Mouse (Mus musculus): ENCODE measurements around the gene Prkab2.

The Prkab2 gene

GRCm38 (mm10) chr3:97649469-97649868, 8.5 kb upstream of the Prkab2 start:
- DNase-seq (ENCODE audit: low read depth, low spot score), result no peak

- DNase-seq (ENCODE audit: low read depth, low spot score), result no peak
Observed at GRCm38 (mm10) chr3:97651604-97652003, 6.4 kb upstream of the Prkab2 start.

GRCm38 (mm10) chr3:97653781-97654180, 4.2 kb upstream of the Prkab2 start:
- no peak for DNase-seq (ENCODE audit: low read depth, low spot score)

- DNase-seq (ENCODE audit: low read depth, low spot score), result no peak
Observed at GRCm38 (mm10) chr3:97654901-97655300, 3.1 kb upstream of the Prkab2 start.

GRCm38 (mm10) chr3:97658426-97659193, 617 bp downstream of the Prkab2 start:
- DNase-seq (ENCODE audit: low read depth, low spot score), result no peak

GRCm38 (mm10) chr3:97659746-97660145, 1.8 kb downstream of the Prkab2 start:
- DNase-seq (ENCODE audit: low read depth, low spot score), result no peak

- no peak for DNase-seq (ENCODE audit: low read depth, low spot score)
Observed at GRCm38 (mm10) chr3:97661206-97661605, 3.2 kb downstream of the Prkab2 start.

- no peak for DNase-seq (ENCODE audit: low read depth, low spot score)
Observed at GRCm38 (mm10) chr3:97665525-97665924, 7.5 kb downstream of the Prkab2 start.

- DNase-seq (ENCODE audit: low read depth, low spot score), result no peak
Observed at GRCm38 (mm10) chr3:97666154-97666553, 8.2 kb downstream of the Prkab2 start.

GRCm38 (mm10) chr3:97667093-97667675, 9.2 kb downstream of the Prkab2 start:
- no peak for DNase-seq (ENCODE audit: low read depth, low spot score)

GRCm38 (mm10) chr3:97674644-97675110, 16.7 kb downstream of the Prkab2 start, which contains the start of gene Gm17651:
Gene Gm17651 (minus strand): TSS chr3:97674694.
- no peak for DNase-seq (ENCODE audit: low read depth, low spot score)

- DNase-seq (ENCODE audit: low read depth, low spot score), result no peak
Observed at GRCm38 (mm10) chr3:97676126-97676525, 18.1 kb downstream of the Prkab2 start.

- DNase-seq (ENCODE audit: low read depth, low spot score), result no peak
Observed at GRCm38 (mm10) chr3:97678416-97678815, 20.4 kb downstream of the Prkab2 start.

- DNase-seq (ENCODE audit: low read depth, low spot score), result peak; percentile 32
Observed at GRCm38 (mm10) chr3:97680631-97681320, 22.8 kb downstream of the Prkab2 start.

GRCm38 (mm10) chr3:97681321-97682158, 23.5 kb downstream of the Prkab2 start:
- DNase-seq (ENCODE audit: low read depth, low spot score), result no peak

- no peak for DNase-seq (ENCODE audit: low read depth, low spot score)
Observed at GRCm38 (mm10) chr3:97682159-97682502, 24.1 kb downstream of the Prkab2 start.

- no peak for DNase-seq (ENCODE audit: low read depth, low spot score)
Observed at GRCm38 (mm10) chr3:97682576-97682975, 24.6 kb downstream of the Prkab2 start.

GRCm38 (mm10) chr3:97683560-97684195, 25.7 kb downstream of the Prkab2 start:
- no peak for DNase-seq (ENCODE audit: low read depth, low spot score)

- DNase-seq (ENCODE audit: low read depth, low spot score), result no peak
Observed at GRCm38 (mm10) chr3:97686372-97687117, 28.6 kb downstream of the Prkab2 start.

GRCm38 (mm10) chr3:97689289-97689688, 31.3 kb downstream of the Prkab2 start:
- DNase-seq (ENCODE audit: low read depth, low spot score), result no peak
